Mouse (Mus musculus): ENCODE results near the gene Apol8.

- TF ChIP-seq MAX (IDR thresholded peaks at IDR 0.05; ENCODE audit: low read length) (no peak), RAD21 (IDR thresholded peaks at IDR 0.05; ENCODE audit: low read depth, low read length) (no peak), USF2 (conservative IDR thresholded peaks at IDR 0.05; ENCODE audit: low read depth, low read length) (no peak), E2F4 (IDR thresholded peaks at IDR 0.05; ENCODE audit: insufficient replicate concordance, low read depth, low read length) (no peak), EP300 (IDR thresholded peaks at IDR 0.05; ENCODE audit: low read length) (no peak), ZKSCAN1 (IDR thresholded peaks at IDR 0.05; ENCODE audit: borderline replicate concordance, low read depth, low read length) (no peak), POLR2A (IDR thresholded peaks at IDR 0.05; ENCODE audit: low read depth, low read length) (no peak; the same call in 1 of the 2 replicates), MYC (IDR thresholded peaks at IDR 0.05; ENCODE audit: low read depth, low read length) (no peak), NELFE (IDR thresholded peaks at IDR 0.05; ENCODE audit: low read depth, low read length) (no peak), CTCF (conservative IDR thresholded peaks at IDR 0.05 in 1 of 2, IDR thresholded peaks at IDR 0.05 in 1 of 2; ENCODE audit: low read depth in 2 of 2, low read length in 2 of 2) (no peak), TCF12 (IDR thresholded peaks at IDR 0.05; ENCODE audit: low read depth, low read length) (no peak), ZC3H11A (IDR thresholded peaks at IDR 0.05; ENCODE audit: low read depth, low read length) (no peak)
Measured at GRCm38 (mm10) chr15:77805657-77806056, 48.9 kb upstream of the Apol8 start.

Data from CH12.LX (cell line).